Mouse (Mus musculus): ENCODE measurements around the gene Ltbp2.

GRCm38 (mm10) chr12:84776229-84776628 is 100.1 kb downstream of the Ltbp2 start:
- TF ChIP-seq CTCF (IDR thresholded peaks at IDR 0.05; ENCODE audit: low read depth), result no peak
- TF ChIP-seq EP300 (optimal IDR thresholded peaks at IDR 0.05), result no peak
